Mouse (Mus musculus) adrenal gland (tissue): ENCODE data around the gene Gm10065.

ENCODE experiments used
- intact Hi-C: fragments of 180-260 bp; cut with DNase I; formaldehyde crosslinking; loops from one replicate; pipeline ENCODE4 v1.15.1; 2025
- microRNA-seq, 2 experiments: library from miRNA; unstranded; fragments of <30 nt; microRNA quantifications; one replicate each; pipeline ENCODE4; 2019

Gm10065 gene

DNA sequence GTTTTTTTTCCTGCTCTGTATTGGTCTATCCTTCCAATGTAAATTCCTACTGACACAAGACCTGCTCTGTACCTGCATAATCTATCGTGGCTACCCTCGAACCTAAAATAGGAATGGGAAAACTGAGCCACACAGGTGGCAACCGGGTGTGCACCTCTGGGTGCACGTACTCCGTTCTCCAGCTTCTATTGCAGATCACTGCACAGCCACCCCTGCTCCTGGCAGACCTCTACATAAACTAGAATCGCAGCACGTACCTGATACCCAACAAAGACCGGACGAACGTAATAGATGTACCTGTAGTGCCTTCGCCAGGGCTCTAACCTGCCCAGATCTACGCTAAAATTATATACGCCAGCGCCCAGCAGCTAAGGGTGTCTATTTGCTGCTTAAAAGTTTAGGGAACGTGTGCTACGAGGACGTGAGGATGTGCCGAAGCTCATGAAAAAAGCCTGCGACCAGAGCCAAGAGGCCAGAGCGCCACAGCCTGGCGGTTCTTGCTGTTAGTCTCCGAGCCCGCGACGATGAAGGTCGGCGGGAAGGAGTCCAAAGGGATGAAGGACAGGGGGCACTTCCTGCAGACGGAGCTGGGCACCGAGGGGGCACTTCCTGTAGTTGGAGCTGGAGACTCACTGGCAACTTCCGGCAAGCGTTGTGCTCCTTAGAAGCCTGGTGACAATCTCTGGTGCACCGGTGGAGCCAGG is 38.6 kb downstream of the Gm10065 start, which contains the start of gene Pgbd1:
TSS of gene Pgbd1 (minus strand) at position 556 of the 704 bp plus-strand sequence.
- intact Hi-C loops: no loop called here

DNA sequence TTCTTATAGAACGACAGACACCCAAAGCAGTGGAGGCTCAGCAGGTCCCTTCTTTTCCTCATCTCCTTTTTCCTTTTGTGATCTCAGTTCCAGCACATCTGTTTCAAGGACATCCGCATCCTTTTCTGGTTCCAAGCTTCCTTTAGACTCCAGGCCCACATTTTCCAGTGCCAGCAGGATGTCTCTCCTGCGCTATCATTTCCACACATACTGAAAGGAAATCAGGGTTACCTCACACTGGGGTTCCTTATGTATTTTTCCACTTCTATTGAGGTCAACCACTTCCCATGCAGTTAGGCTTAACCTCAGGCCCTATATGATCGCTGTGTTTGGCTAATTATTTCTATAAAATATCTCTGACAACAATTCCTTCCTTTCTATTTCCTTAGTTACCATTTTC is 43.8 kb downstream of the Gm10065 start:
- intact Hi-C loops: no loop called here

Small RNAs within 50 kb of the gene (microRNA-seq; reads per million reads assigned to microRNA genes)
- 0 reads per million in 2 experiments for gene Mir1896
